Mouse (Mus musculus) thymus, adult 2 months (tissue): ENCODE measurements at regions not wholly inside any gene's neighbourhood (a gene's known extent, or its start where the extent isn't known, plus 50 kb on each side); places are given as distances from the start of the nearest gene placed in this dataset.

ENCODE experiments used
- DNase-seq: peaks from one replicate; pipeline ENCODE4 v3.0.0; 2021
- H3K27ac ChIP-seq: fragments of 200-500 bp; 2 replicates; pipeline ENCODE4 v1.5.1; 2012; ENCODE audit warnings: low read length, control low read depth; ENCODE audit not compliant: control insufficient read depth, insufficient read depth
- H3K27me3 ChIP-seq: fragments of 200-500 bp; 2 replicates; pipeline ENCODE4 v1.6.1; 2012; ENCODE audit warnings: mild to moderate bottlenecking, low read length, moderate library complexity, mixed read lengths; ENCODE audit not compliant: control insufficient read depth, insufficient read depth
- H3K36me3 ChIP-seq: fragments of 200-500 bp; 2 replicates; pipeline ENCODE4 v1.6.1; 2012; ENCODE audit warnings: mild to moderate bottlenecking, low read length, moderate library complexity; ENCODE audit not compliant: control insufficient read depth, insufficient read depth
- H3K4me1 ChIP-seq: fragments of 200-500 bp; replicated peaks from 2 replicates; pipeline ENCODE4 v1.6.1; 2012; ENCODE audit warnings: low read length; ENCODE audit not compliant: control insufficient read depth, insufficient read depth
- H3K4me3 ChIP-seq: fragments of 200-500 bp; 2 replicates; pipeline ENCODE4 v1.5.1; 2012; ENCODE audit warnings: mild to moderate bottlenecking, low read length, control low read depth, moderate library complexity; ENCODE audit not compliant: control insufficient read depth, insufficient read depth
- CTCF ChIP-seq: fragments of 200-500 bp; IDR thresholded peaks from 2 replicates; pipeline ENCODE4 v1.5.1; 2012; ENCODE audit warnings: mild to moderate bottlenecking, control low read depth, low read length, moderate library complexity, borderline replicate concordance; ENCODE audit not compliant: control insufficient read depth, poor library complexity, insufficient read depth; ENCODE audit errors: extremely low read depth
- POLR2A ChIP-seq: fragments of 200-500 bp; IDR thresholded peaks from 2 replicates; pipeline ENCODE4 v1.6.1; 2012; ENCODE audit warnings: mild to moderate bottlenecking, low read length, control low read depth, moderate library complexity; ENCODE audit not compliant: control insufficient read depth, poor library complexity, insufficient read depth; ENCODE audit errors: extremely low read depth
- WGBS: fragments of 180-500 bp; shearing (Covaris S2); methylation state at CpG from one replicate; pipeline ENCODE4 v1.1.7; 2018; 5-methylcytosine and 5-hydroxymethylcytosine counted together

- TF ChIP-seq POLR2A (no peak), CTCF (no peak)
- Histone ChIP-seq H3K27me3 (no peaks in the 10 kb centered on the region), H3K36me3 (no peaks in the 10 kb centered on the region), H3K4me3 (no peak overlapping the region), H3K4me1 (peaks cover 7% of the 10 kb centered on the region), H3K27ac (no peak overlapping the region)
- WGBS, result 83% methylated on average over 12 of the region's 12 CpGs
- DNase-seq, result no peak
Observed at GRCm38 (mm10) chr12:69524337-69525035, 58.3 kb downstream of the Vcpkmt start.

- WGBS, result 90% methylated on average over 2 of the region's 2 CpGs
- TF ChIP-seq CTCF, result no peak
- TF ChIP-seq POLR2A, result no peak
- Histone ChIP-seq H3K36me3 (no peaks in the 10 kb centered on the region), H3K27me3 (no peaks in the 10 kb centered on the region), H3K4me3 (no peak overlapping the region), H3K27ac (no peak overlapping the region), H3K4me1 (peaks cover 30% of the 10 kb centered on the region)
- DNase-seq, result no peak
Observed at GRCm38 (mm10) chr12:69519869-69520268, 63.0 kb downstream of the Vcpkmt start.

GRCm38 (mm10) chr12:69519028-69519427 lies 63.8 kb downstream of the Vcpkmt start:
- H3K27ac ChIP-seq, result no peak overlapping the region; the same call in 1 of the 2 replicates
- H3K36me3 ChIP-seq, result no peaks in the 10 kb centered on the region
- H3K27me3 ChIP-seq, result no peaks in the 10 kb centered on the region
- DNase-seq, result no peak
- 50% methylated on average over 2 of the region's 2 CpGs for WGBS
- peaks cover 34% of the 10 kb centered on the region for H3K4me1 ChIP-seq
- no peak overlapping the region for H3K4me3 ChIP-seq
- TF ChIP-seq CTCF (no peak), POLR2A (no peak)

GRCm38 (mm10) chr12:69517616-69518015 lies 65.2 kb downstream of the Vcpkmt start:
- TF ChIP-seq CTCF (no peak), POLR2A (no peak)
- Histone ChIP-seq H3K4me1 (peaks cover 37% of the 10 kb centered on the region), H3K27ac (no peak overlapping the region), H3K27me3 (no peaks in the 10 kb centered on the region), H3K36me3 (no peaks in the 10 kb centered on the region), H3K4me3 (no peak overlapping the region)
- DNase-seq, result no peak
- 98% methylated on average over 3 of the region's 3 CpGs for WGBS

DNA sequence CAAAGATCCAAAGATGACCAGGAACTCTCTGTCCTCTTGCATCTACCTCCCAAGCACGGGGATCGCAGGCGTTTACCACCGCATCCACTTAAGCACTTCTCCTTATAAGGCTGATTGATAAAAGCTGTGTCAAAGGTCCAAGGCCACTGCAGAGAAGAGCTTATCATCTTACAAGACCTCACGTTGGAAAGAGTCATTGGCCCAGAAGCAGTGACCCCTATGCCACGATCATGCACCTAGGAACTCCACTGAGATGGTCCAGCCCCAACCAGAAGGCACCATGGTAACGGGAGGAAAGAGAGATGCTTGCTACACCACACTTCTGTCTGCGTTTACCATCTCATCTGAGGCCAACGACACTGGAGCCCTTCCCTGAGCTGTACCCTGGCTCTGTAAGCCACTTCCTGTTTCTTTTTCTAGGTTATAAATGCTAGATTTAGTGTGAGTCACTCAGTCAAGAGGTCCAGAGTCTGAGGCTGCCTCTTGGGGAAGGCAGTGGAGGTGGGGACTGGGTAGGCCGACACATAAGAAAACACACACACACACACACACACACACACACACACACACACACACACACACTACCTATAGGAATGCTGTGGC lies 66.4 kb downstream of the Vcpkmt start:
- Histone ChIP-seq H3K27ac (peak overlapping the region; percentile 50; the same call in 1 of the 2 replicates), H3K27me3 (no peaks in the 10 kb centered on the region), H3K4me3 (no peak overlapping the region), H3K4me1 (peaks cover 37% of the 10 kb centered on the region), H3K36me3 (no peaks in the 10 kb centered on the region)
- no peak for TF ChIP-seq POLR2A
- no peak for TF ChIP-seq CTCF
- 28% methylated on average over 10 of the region's 10 CpGs for WGBS
- peak; percentile 60 for DNase-seq

DNA sequence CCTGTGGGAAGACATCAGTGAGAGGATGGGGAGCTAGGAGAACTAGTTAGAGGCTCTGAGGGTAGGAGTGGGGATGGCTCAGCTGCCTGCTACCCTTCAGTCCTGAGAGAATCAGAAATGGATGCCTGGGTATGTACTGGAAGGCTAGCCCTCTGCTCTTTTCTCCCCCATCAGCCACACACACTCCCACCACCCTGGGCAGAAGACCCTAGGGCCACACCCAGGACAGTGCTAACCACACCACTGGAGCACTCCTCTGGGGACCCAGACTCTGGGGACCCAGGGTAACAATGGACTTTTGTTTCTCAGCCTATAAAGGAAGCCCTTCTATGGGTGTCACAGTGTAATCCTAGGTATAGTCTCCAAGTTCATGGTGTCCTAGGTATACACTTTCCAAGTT lies 67.0 kb downstream of the Vcpkmt start:
- Histone ChIP-seq H3K36me3 (no peaks in the 10 kb centered on the region), H3K27ac (no peak overlapping the region), H3K27me3 (no peaks in the 10 kb centered on the region), H3K4me3 (no peak overlapping the region), H3K4me1 (peaks cover 37% of the 10 kb centered on the region)
- no peak for DNase-seq
- TF ChIP-seq CTCF (no peak), POLR2A (no peak)
